Mouse (Mus musculus) lung, embryonic 16.5 days (tissue): ENCODE measurements at regions not wholly inside any gene's neighbourhood (a gene's known extent, or its start where the extent isn't known, plus 50 kb on each side); places are given as distances from the start of the nearest gene placed in this dataset.

Source experiments
- ATAC-seq: fragments of 200-750 bp; cut with Nextera tagmentation; 2 replicates; pipeline ENCODE4 v1.8.0; 2017; ENCODE audit warnings: low read depth, mild to moderate bottlenecking, moderate library complexity
- H3K27ac ChIP-seq: fragments of 300-500 bp; sonication (generic); 2 replicates; pipeline ENCODE4 v1.5.1; 2014; ENCODE audit warnings: mild to moderate bottlenecking, control low read depth, low read length
- H3K27me3 ChIP-seq: fragments of 300-500 bp; sonication (generic); 2 replicates; pipeline ENCODE4 v1.6.1; 2014; ENCODE audit warnings: low read depth, low read length, mixed read lengths; ENCODE audit not compliant: control insufficient read depth, insufficient read depth
- H3K36me3 ChIP-seq: fragments of 300-500 bp; sonication (generic); 2 replicates; pipeline ENCODE4 v1.6.1; 2014; ENCODE audit warnings: low read length; ENCODE audit not compliant: control insufficient read depth, insufficient read depth
- H3K4me1 ChIP-seq: fragments of 300-500 bp; sonication (generic); replicated peaks from 2 replicates; pipeline ENCODE4 v1.6.1; 2014; ENCODE audit warnings: low read length, mixed read lengths; ENCODE audit not compliant: control insufficient read depth, insufficient read depth
- H3K4me2 ChIP-seq: fragments of 300-500 bp; sonication (generic); 2 replicates; pipeline ENCODE4 v1.6.1; 2014; ENCODE audit warnings: low read depth, low read length, control low read depth
- H3K4me3 ChIP-seq: fragments of 300-500 bp; sonication (generic); 2 replicates; pipeline ENCODE4 v1.5.1; 2014; ENCODE audit warnings: mild to moderate bottlenecking, low read length, control low read depth
- H3K9ac ChIP-seq: fragments of 300-500 bp; sonication (generic); 2 replicates; pipeline ENCODE4 v1.6.1; 2014; ENCODE audit warnings: low read length, control low read depth
- H3K9me3 ChIP-seq: fragments of 300-500 bp; sonication (generic); 2 replicates; pipeline ENCODE4 v1.6.1; 2016; ENCODE audit warnings: low read length; ENCODE audit not compliant: control insufficient read depth
- WGBS: fragments of 180-500 bp; shearing (Covaris S2); extraction: QIAGEN DNeasy Blood & Tissue Kit; methylation state at CpG from one replicate; pipeline ENCODE4 v1.1.7; 2014; 5-methylcytosine and 5-hydroxymethylcytosine counted together

- no peak overlapping the region for H3K9ac ChIP-seq
- no peaks in the 10 kb centered on the region for H3K27me3 ChIP-seq
- ATAC-seq: no peak
- H3K4me1 ChIP-seq: no peaks in the 10 kb centered on the region
- H3K4me3 ChIP-seq: no peak overlapping the region
- no peak overlapping the region for H3K27ac ChIP-seq
- WGBS: 47% methylated on average over 6 of the region's 6 CpGs
- no peaks in the 10 kb centered on the region for H3K36me3 ChIP-seq
- H3K4me2 ChIP-seq: no peak overlapping the region
- H3K9me3 ChIP-seq: no peaks in the 10 kb centered on the region
Measured at GRCm38 (mm10) chr2:137608506-137608905, 492.1 kb upstream of the Jag1 start.

- Histone ChIP-seq H3K9ac (no peak overlapping the region), H3K9me3 (no peaks in the 10 kb centered on the region), H3K4me1 (no peaks in the 10 kb centered on the region), H3K27me3 (no peaks in the 10 kb centered on the region), H3K4me3 (no peak overlapping the region), H3K27ac (no peak overlapping the region), H3K36me3 (no peaks in the 10 kb centered on the region), H3K4me2 (no peak overlapping the region)
- ATAC-seq: no peak
- WGBS: 90% methylated on average over 7 of the region's 7 CpGs
Measured at GRCm38 (mm10) chr2:137598136-137598535, 481.7 kb upstream of the Jag1 start.

GRCm38 (mm10) chr2:137594509-137594908 is 478.1 kb upstream of the Jag1 start:
- no peak for ATAC-seq
- Histone ChIP-seq H3K27me3 (no peaks in the 10 kb centered on the region), H3K27ac (no peak overlapping the region), H3K4me1 (no peaks in the 10 kb centered on the region), H3K9me3 (no peaks in the 10 kb centered on the region), H3K4me3 (no peak overlapping the region), H3K9ac (no peak overlapping the region), H3K36me3 (no peaks in the 10 kb centered on the region), H3K4me2 (no peak overlapping the region)
- 78% methylated on average over 4 of the region's 4 CpGs for WGBS

GRCm38 (mm10) chr2:137591551-137591950 is 475.1 kb upstream of the Jag1 start:
- Histone ChIP-seq H3K27ac (no peak overlapping the region), H3K4me2 (no peak overlapping the region), H3K9ac (no peak overlapping the region), H3K4me1 (no peaks in the 10 kb centered on the region), H3K9me3 (no peaks in the 10 kb centered on the region), H3K4me3 (no peak overlapping the region), H3K27me3 (no peaks in the 10 kb centered on the region), H3K36me3 (no peaks in the 10 kb centered on the region)
- ATAC-seq: no peak
- WGBS: 71% methylated on average over 1 of the region's 1 CpGs

- Histone ChIP-seq H3K36me3 (no peaks in the 10 kb centered on the region), H3K27ac (no peak overlapping the region), H3K9ac (no peak overlapping the region), H3K4me2 (no peak overlapping the region), H3K9me3 (no peaks in the 10 kb centered on the region), H3K27me3 (no peaks in the 10 kb centered on the region), H3K4me3 (no peak overlapping the region), H3K4me1 (no peaks in the 10 kb centered on the region)
- WGBS: 28% methylated on average over 2 of the region's 2 CpGs
- no peak for ATAC-seq
Measured at GRCm38 (mm10) chr2:137581491-137581890, 465.0 kb upstream of the Jag1 start.

- Histone ChIP-seq H3K27me3 (no peaks in the 10 kb centered on the region), H3K4me1 (no peaks in the 10 kb centered on the region), H3K4me3 (no peak overlapping the region), H3K9ac (no peak overlapping the region), H3K4me2 (no peak overlapping the region), H3K27ac (no peak overlapping the region), H3K9me3 (no peaks in the 10 kb centered on the region), H3K36me3 (no peaks in the 10 kb centered on the region)
- WGBS: 62% methylated on average over 3 of the region's 3 CpGs
- ATAC-seq: no peak
Measured at GRCm38 (mm10) chr2:137575750-137576149, 459.3 kb upstream of the Jag1 start.

- Histone ChIP-seq H3K4me3 (no peak overlapping the region), H3K9me3 (no peaks in the 10 kb centered on the region), H3K27me3 (no peaks in the 10 kb centered on the region), H3K36me3 (no peaks in the 10 kb centered on the region), H3K27ac (no peak overlapping the region), H3K4me2 (no peak overlapping the region), H3K9ac (no peak overlapping the region), H3K4me1 (no peaks in the 10 kb centered on the region)
- WGBS: 26% methylated on average over 4 of the region's 4 CpGs
- peak; percentile 49 for ATAC-seq
Measured at GRCm38 (mm10) chr2:137574845-137575449, 458.5 kb upstream of the Jag1 start.

- 60% methylated on average over 1 of the region's 1 CpGs for WGBS
- Histone ChIP-seq H3K4me3 (no peak overlapping the region), H3K4me1 (no peaks in the 10 kb centered on the region), H3K27ac (no peak overlapping the region), H3K27me3 (no peaks in the 10 kb centered on the region), H3K9ac (no peak overlapping the region), H3K36me3 (no peaks in the 10 kb centered on the region), H3K9me3 (no peaks in the 10 kb centered on the region), H3K4me2 (no peak overlapping the region)
- no peak for ATAC-seq
Measured at GRCm38 (mm10) chr2:137571146-137571545, 454.7 kb upstream of the Jag1 start.

GRCm38 (mm10) chr2:137566619-137567018 is 450.2 kb upstream of the Jag1 start:
- Histone ChIP-seq H3K27ac (no peak overlapping the region), H3K4me1 (no peaks in the 10 kb centered on the region), H3K9ac (no peak overlapping the region), H3K4me2 (no peak overlapping the region), H3K9me3 (no peaks in the 10 kb centered on the region), H3K4me3 (no peak overlapping the region), H3K27me3 (no peaks in the 10 kb centered on the region), H3K36me3 (no peaks in the 10 kb centered on the region)
- ATAC-seq: no peak
- 92% methylated on average over 3 of the region's 3 CpGs for WGBS

- H3K4me2 ChIP-seq: no peak overlapping the region
- H3K36me3 ChIP-seq: no peaks in the 10 kb centered on the region
- no peak overlapping the region for H3K9ac ChIP-seq
- H3K9me3 ChIP-seq: no peaks in the 10 kb centered on the region
- no peak overlapping the region for H3K27ac ChIP-seq
- no peak for ATAC-seq
- no peak overlapping the region for H3K4me3 ChIP-seq
- H3K4me1 ChIP-seq: no peaks in the 10 kb centered on the region
- no peaks in the 10 kb centered on the region for H3K27me3 ChIP-seq
- 53% methylated on average over 5 of the region's 5 CpGs for WGBS
Measured at GRCm38 (mm10) chr2:137564064-137564624, 447.7 kb upstream of the Jag1 start.
